Mouse (Mus musculus) G1E (cell line): ENCODE results near the gene Mxd4.

Experiments
- CTCF ChIP-seq: IDR thresholded peaks from 2 replicates; pipeline ENCODE4 v1.5.1; 2012; ENCODE audit warnings: low read depth, low read length, inconsistent platforms, mixed read lengths
- TAL1 ChIP-seq: conservative IDR thresholded peaks from 2 replicates; pipeline ENCODE4 v1.6.1; 2012; ENCODE audit warnings: low read depth, low read length, inconsistent platforms, mixed read lengths

DNA sequence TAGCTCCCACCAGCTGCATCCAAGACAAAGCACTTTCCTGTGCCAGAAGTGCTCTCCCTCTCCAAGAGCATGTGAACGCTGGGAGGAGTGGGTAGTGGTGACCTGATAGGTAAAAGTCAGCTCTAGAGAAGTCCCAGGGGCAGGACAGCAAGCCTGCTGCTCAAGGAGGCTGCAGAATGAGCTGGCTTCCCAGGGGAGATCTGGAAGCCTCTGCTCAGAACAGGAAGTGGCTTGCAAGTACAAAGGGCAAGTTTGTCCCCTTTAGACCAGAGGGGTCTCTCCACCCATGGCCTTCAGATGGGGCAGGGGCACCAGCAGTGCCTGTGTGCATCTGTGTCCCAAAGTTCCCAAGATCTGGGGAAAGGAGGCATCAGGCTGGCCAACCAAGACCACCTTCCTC is 2.0 kb upstream of the Mxd4 start:
- TF ChIP-seq CTCF (no peak), TAL1 (no peak)
